Mouse (Mus musculus): ENCODE results near the gene Avp. TPM values are rescaled to one million over a fixed set of nuclear protein-coding genes. Genes with fewer than 3 reads are reported as not detected.

Gene Avp
- polyA plus RNA-seq, 1 experiment from 2014 or later: 81.6 TPM

- no peak for ATAC-seq (replicated peaks)
- no peak overlapping the region for H3K27ac ChIP-seq
- 78% methylated on average over 4 of the region's 4 CpGs for WGBS
- no peak overlapping the region for H3K9ac ChIP-seq
- H3K4me3 ChIP-seq: no peak overlapping the region
- H3K27me3 ChIP-seq (replicated peaks): 0 out of 2 replicates have a peak, but pooled peaks cover 4% of the 10 kb centered on the region
- H3K4me2 ChIP-seq: no peak overlapping the region
- H3K36me3 ChIP-seq (replicated peaks): peaks cover 5% of the 10 kb centered on the region; the same call in 1 of the 2 replicates
- H3K4me1 ChIP-seq: peaks cover 16% of the 10 kb centered on the region
- H3K9me3 ChIP-seq: no peaks in the 10 kb centered on the region
Measured at GRCm38 (mm10) chr2:130568921-130569320, 13.4 kb downstream of the Avp start.

- peak overlapping the region; percentile 81 for H3K4me2 ChIP-seq
- peaks cover 23% of the 10 kb centered on the region for H3K4me1 ChIP-seq
- no peak overlapping the region for H3K9ac ChIP-seq
- H3K4me3 ChIP-seq: peak overlapping the region; percentile 83
- no peaks in the 10 kb centered on the region for H3K9me3 ChIP-seq
- H3K27me3 ChIP-seq (replicated peaks): no peaks in the 10 kb centered on the region
- 84% methylated on average over 8 of the region's 8 CpGs for WGBS
- H3K36me3 ChIP-seq (replicated peaks): peaks cover 5% of the 10 kb centered on the region; the same call in 1 of the 2 replicates
- ATAC-seq (replicated peaks): no peak
- H3K27ac ChIP-seq: no peak overlapping the region
Measured at GRCm38 (mm10) chr2:130564983-130565382, 17.4 kb downstream of the Avp start.

GRCm38 (mm10) chr2:130564063-130564462, 18.3 kb downstream of the Avp start:
- ATAC-seq (replicated peaks): no peak
- H3K27ac ChIP-seq: peak overlapping the region; percentile 64
- peak overlapping the region; percentile 83 for H3K4me3 ChIP-seq
- H3K36me3 ChIP-seq (replicated peaks): peaks cover 5% of the 10 kb centered on the region; the same call in 1 of the 2 replicates
- peak overlapping the region; percentile 81 for H3K4me2 ChIP-seq
- under 1% methylated on average over 23 of the region's 23 CpGs for WGBS
- no peaks in the 10 kb centered on the region for H3K27me3 ChIP-seq (replicated peaks)
- no peaks in the 10 kb centered on the region for H3K9me3 ChIP-seq
- H3K4me1 ChIP-seq: peaks cover 23% of the 10 kb centered on the region
- peak overlapping the region; percentile 93 for H3K9ac ChIP-seq

- H3K4me1 ChIP-seq: peaks cover 23% of the 10 kb centered on the region
- H3K9me3 ChIP-seq: no peaks in the 10 kb centered on the region
- H3K9ac ChIP-seq: peak within 1 kb of the TSS; percentile 93
- peak within 1 kb of the TSS; percentile 74 for H3K27ac ChIP-seq
- peak within 1 kb of the TSS; percentile 83 for H3K4me3 ChIP-seq
- peak; percentile 99 for ATAC-seq (replicated peaks)
- no peaks in the 10 kb centered on the region for H3K27me3 ChIP-seq (replicated peaks)
- H3K4me2 ChIP-seq: peak within 1 kb of the TSS; percentile 81
- WGBS: under 1% methylated on average over 61 of the region's 61 CpGs
- H3K36me3 ChIP-seq (replicated peaks): peaks cover 5% of the 10 kb centered on the region; the same call in 1 of the 2 replicates
Measured at GRCm38 (mm10) chr2:130563212-130564055, 18.9 kb downstream of the Avp start, which contains the start of gene Mrps26. Gene Mrps26, plus strand, starts transcription at chr2:130563742.

- Histone ChIP-seq H3K9me3 (no peaks in the 10 kb centered on the region), H3K36me3 (replicated peaks) (peaks cover 22% of the 10 kb centered on the region), H3K9ac (no peak overlapping the region), H3K27ac (no peak overlapping the region), H3K4me2 (no peak overlapping the region), H3K4me1 (peaks cover 4% of the 10 kb centered on the region), H3K4me3 (no peak overlapping the region), H3K27me3 (replicated peaks) (no peaks in the 10 kb centered on the region)
- ATAC-seq (replicated peaks): no peak
- 70% methylated on average over 2 of the region's 2 CpGs for WGBS
Measured at GRCm38 (mm10) chr2:130558015-130558414, 24.3 kb downstream of the Avp start.

- WGBS: 93% methylated on average over 2 of the region's 2 CpGs
Measured at GRCm38 (mm10) chr2:130557462-130557861, 24.9 kb downstream of the Avp start.

GRCm38 (mm10) chr2:130556292-130556691, 26.1 kb downstream of the Avp start:
- 76% methylated on average over 1 of the region's 1 CpGs for WGBS
- H3K9me3 ChIP-seq: no peaks in the 10 kb centered on the region

More at GRCm38 (mm10) chr2:130557462-130557861, 24.9 kb downstream of the Avp start:
- H3K4me3 ChIP-seq: no peak overlapping the region
- peaks cover 28% of the 10 kb centered on the region for H3K36me3 ChIP-seq (replicated peaks)
- H3K9ac ChIP-seq: no peak overlapping the region
- no peak overlapping the region for H3K27ac ChIP-seq
- no peak overlapping the region for H3K4me2 ChIP-seq
- no peaks in the 10 kb centered on the region for H3K27me3 ChIP-seq (replicated peaks)
- no peak for ATAC-seq (replicated peaks)
- no peaks in the 10 kb centered on the region for H3K9me3 ChIP-seq
- no peaks in the 10 kb centered on the region for H3K4me1 ChIP-seq

GRCm38 (mm10) chr2:130554841-130555240, 27.5 kb downstream of the Avp start:
- Histone ChIP-seq H3K27ac (no peak overlapping the region), H3K4me3 (no peak overlapping the region), H3K4me1 (no peaks in the 10 kb centered on the region), H3K4me2 (no peak overlapping the region), H3K9ac (no peak overlapping the region), H3K27me3 (replicated peaks) (no peaks in the 10 kb centered on the region), H3K36me3 (replicated peaks) (peaks cover 41% of the 10 kb centered on the region), H3K9me3 (no peaks in the 10 kb centered on the region)
- ATAC-seq (replicated peaks): no peak
- WGBS: 94% methylated on average over 7 of the region's 7 CpGs

More at GRCm38 (mm10) chr2:130556292-130556691, 26.1 kb downstream of the Avp start:
- Histone ChIP-seq H3K4me2 (no peak overlapping the region), H3K9ac (no peak overlapping the region), H3K4me3 (no peak overlapping the region), H3K27me3 (replicated peaks) (no peaks in the 10 kb centered on the region), H3K36me3 (replicated peaks) (peaks cover 30% of the 10 kb centered on the region), H3K27ac (no peak overlapping the region), H3K4me1 (no peaks in the 10 kb centered on the region)
- ATAC-seq (replicated peaks): no peak

- Histone ChIP-seq H3K4me3 (no peak overlapping the region), H3K9me3 (no peaks in the 10 kb centered on the region), H3K4me2 (no peak overlapping the region), H3K27me3 (replicated peaks) (no peaks in the 10 kb centered on the region), H3K27ac (no peak overlapping the region), H3K9ac (no peak overlapping the region), H3K36me3 (replicated peaks) (peaks cover 69% of the 10 kb centered on the region), H3K4me1 (no peaks in the 10 kb centered on the region)
- ATAC-seq (replicated peaks): no peak
- 95% methylated on average over 8 of the region's 8 CpGs for WGBS
Measured at GRCm38 (mm10) chr2:130546957-130547356, 35.4 kb downstream of the Avp start.

- WGBS: 91% methylated on average over 9 of the region's 9 CpGs
- no peak overlapping the region for H3K9ac ChIP-seq
- ATAC-seq (replicated peaks): no peak
Measured at GRCm38 (mm10) chr2:130540266-130540665, 42.1 kb downstream of the Avp start.

GRCm38 (mm10) chr2:130538876-130539546, 43.3 kb downstream of the Avp start:
- Histone ChIP-seq H3K9ac (no peak overlapping the region), H3K36me3 (replicated peaks) (peaks cover 59% of the 10 kb centered on the region), H3K27me3 (replicated peaks) (no peaks in the 10 kb centered on the region), H3K4me2 (no peak overlapping the region), H3K4me1 (no peaks in the 10 kb centered on the region), H3K9me3 (no peaks in the 10 kb centered on the region), H3K27ac (no peak overlapping the region), H3K4me3 (no peak overlapping the region)
- 95% methylated on average over 8 of the region's 8 CpGs for WGBS
- ATAC-seq (replicated peaks): no peak

More at GRCm38 (mm10) chr2:130540266-130540665, 42.1 kb downstream of the Avp start:
- no peak overlapping the region for H3K4me2 ChIP-seq
- H3K27me3 ChIP-seq (replicated peaks): no peaks in the 10 kb centered on the region
- H3K9me3 ChIP-seq: no peaks in the 10 kb centered on the region
- peaks cover 62% of the 10 kb centered on the region for H3K36me3 ChIP-seq (replicated peaks)
- H3K4me1 ChIP-seq: no peaks in the 10 kb centered on the region
- H3K4me3 ChIP-seq: no peak overlapping the region
- no peak overlapping the region for H3K27ac ChIP-seq

- Histone ChIP-seq H3K36me3 (replicated peaks) (peaks cover 62% of the 10 kb centered on the region), H3K27me3 (replicated peaks) (no peaks in the 10 kb centered on the region), H3K27ac (no peak overlapping the region), H3K9me3 (no peaks in the 10 kb centered on the region), H3K4me2 (no peak overlapping the region), H3K9ac (no peak overlapping the region), H3K4me1 (no peaks in the 10 kb centered on the region), H3K4me3 (no peak overlapping the region)
- no peak for ATAC-seq (replicated peaks)
- 79% methylated on average over 3 of the region's 3 CpGs for WGBS
Measured at GRCm38 (mm10) chr2:130536890-130537289, 45.5 kb downstream of the Avp start.
